ENCODE assay signal across 9 mouse cellular contexts in the genomic region with DNA sequence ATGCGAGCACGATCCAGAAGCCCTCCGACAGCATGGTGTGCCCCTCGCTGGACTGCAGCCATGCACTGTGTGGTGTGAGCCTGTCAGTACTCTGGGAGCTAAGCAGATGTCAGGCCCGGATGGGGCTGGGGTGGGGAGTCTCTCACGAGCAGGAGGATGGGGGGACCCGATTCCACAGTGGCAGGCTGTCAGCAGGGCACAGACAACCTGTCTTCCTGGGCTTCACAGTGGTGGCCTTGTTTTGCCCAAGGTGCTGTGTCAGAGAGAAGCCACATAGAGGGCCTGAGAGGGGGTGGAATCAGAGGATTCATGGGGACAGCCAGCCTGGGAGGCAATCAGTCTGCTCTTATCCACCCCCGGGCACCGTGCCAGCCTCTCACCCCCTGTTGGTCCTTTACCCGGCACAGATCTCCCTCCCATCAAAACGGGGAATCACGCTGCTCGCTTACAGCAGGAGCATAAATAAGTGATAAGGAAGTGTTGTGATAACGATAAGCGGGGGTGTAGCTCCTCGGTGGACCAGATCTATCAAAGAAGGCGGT. TPM values are rescaled to one million over a fixed set of nuclear protein-coding genes. Genes with fewer than 3 reads are reported as not detected.
DNase-seq lines count a peak whose midpoint lies in the region; ATAC-seq and TF ChIP-seq lines count a peak whose summit lies in the region.
"Had no signal": no experiment of that assay in that cellular context is flagged by ENCODE, and none has a peak within 500 bp of the region (broad histone marks: within the 10 kb centered on the region; RNA-seq: fewer than 3 reads in every experiment).

No protein-coding gene starts in this region.

- H3K9me3 ChIP-seq in lung, embryonic 14.5 days (ENCODE audit: low read depth, low read length) = no peaks in the 10 kb centered on the region
- H3K9me3 ChIP-seq in neural tube, embryonic 14.5 days (ENCODE audit: control insufficient read depth, low read length) = no peaks in the 10 kb centered on the region

- 0 out of 2 replicates have a peak, but pooled peaks have one; percentile 18 for ATAC-seq in lung, embryonic 14.5 days (ENCODE audit: insufficient read depth)
- 0 out of 2 replicates have a peak, but pooled peaks have one; percentile 6 for ATAC-seq in frontal cortex, adult (ENCODE audit: low TSS enrichment)
- peak; percentile 72 for ATAC-seq in neural tube, embryonic 14.5 days (ENCODE audit: low read depth)

- H3K27me3 ChIP-seq in lung, embryonic 14.5 days (ENCODE audit: insufficient read depth, low read length) = 0 out of 2 replicates have a peak, but pooled peaks cover 2% of the 10 kb centered on the region
- no peaks in the 10 kb centered on the region for H3K27me3 ChIP-seq in neural tube, embryonic 14.5 days (ENCODE audit: control insufficient read depth, insufficient read depth, low read length)

- 0 out of 2 replicates have a peak, but pooled peaks cover 6% of the 10 kb centered on the region for H3K4me1 ChIP-seq in lung, embryonic 14.5 days (ENCODE audit: insufficient read depth)
- peaks cover 36% of the 10 kb centered on the region for H3K4me1 ChIP-seq in neural tube, embryonic 14.5 days (ENCODE audit: control insufficient read depth, insufficient read depth, low read length)

- 41% methylated on average over 17 of the region's 17 CpGs for WGBS in lung, embryonic 14.5 days
- 44% methylated on average over 17 of the region's 17 CpGs for WGBS in neural tube, embryonic 14.5 days

- DNase-seq in adrenal gland, postnatal 10 days = peak; percentile 27
- no peak for DNase-seq in adrenal gland, adult 8-10 months
- DNase-seq in lung, embryonic 14.5 days = peak; percentile 37
- DNase-seq in lung, adult 18-20 months = no peak
- no peak for DNase-seq in urinary bladder, postnatal 14 days (ENCODE audit: low spot score)
- DNase-seq in urinary bladder, postnatal 4 days (ENCODE audit: low spot score in 2 of 2) = no peak

- H3K27ac ChIP-seq in lung, embryonic 14.5 days (ENCODE audit: low read depth) = no peak overlapping the region
- 0 out of 2 replicates have a peak overlapping the region, but pooled peaks have one; percentile 7 for H3K27ac ChIP-seq in neural tube, embryonic 14.5 days (ENCODE audit: low read depth, low read length)

- no peak overlapping the region for H3K4me3 ChIP-seq in lung, embryonic 14.5 days (ENCODE audit: low read depth, low read length)
- no peak overlapping the region for H3K4me3 ChIP-seq in neural tube, embryonic 14.5 days (ENCODE audit: low read depth, low read length)

- H3K9ac ChIP-seq in lung, embryonic 14.5 days = no peak overlapping the region
- no peak overlapping the region for H3K9ac ChIP-seq in neural tube, embryonic 14.5 days (replicated peaks; ENCODE audit: low read depth, low read length)

- no peak overlapping the region for H3K4me2 ChIP-seq in lung, embryonic 14.5 days
- H3K4me2 ChIP-seq in neural tube, embryonic 14.5 days (ENCODE audit: low read depth, low read length) = no peak overlapping the region

- TF ChIP-seq CTCF in lung, embryonic 14.5 days (IDR thresholded peaks at IDR 0.05; ENCODE audit: low read depth) = no peak

- no peaks in the 10 kb centered on the region for H3K36me3 ChIP-seq in lung, embryonic 14.5 days (ENCODE audit: insufficient read depth)
- H3K36me3 ChIP-seq in neural tube, embryonic 14.5 days (ENCODE audit: control insufficient read depth, insufficient read depth, low read length) = no peaks in the 10 kb centered on the region

RNA-seq across cellular contexts. Expression of a gene that starts 53.2 kb away (rescaled TPM):
- total RNA-seq in adrenal gland, postnatal 10 days (2021) = under 1 TPM in 1 of 2 experiments, not detected in 1; 0.79 TPM
- under 1 TPM; 0.52 to 0.92 (median 0.84) TPM for total RNA-seq in adrenal gland, adult 8-10 months (2022)
- 0.58 and 1.1 TPM in 2 replicates for polyA plus RNA-seq in lung, embryonic 14.5 days (2014; fragmentation: Nextera tagmentation; extraction: Ambion mirVana)
- 1.7 and 2.9 TPM in 2 replicates for polyA plus RNA-seq in neural tube, embryonic 14.5 days (2014; fragmentation: Nextera tagmentation; extraction: Ambion mirVana)
- total RNA-seq: liver, adult 2 months had no signal
- polyA plus RNA-seq: liver, adult 2 months had no signal

Comparison
In these comparisons a context has a peak if more than half of its experiments do, and no peak if none do; other contexts are left out.
1. DNase-seq: peak in adrenal gland, postnatal 10 days (single experiment) and lung, embryonic 14.5 days (single experiment); none in adrenal gland, adult 8-10 months (single experiment), lung, adult 18-20 months (0 of 2), urinary bladder, postnatal 14 days (single experiment) and urinary bladder, postnatal 4 days (0 of 2).
2. ATAC-seq: peak in every context shown above with its lines; median percentile 72 in neural tube, embryonic 14.5 days; 18 in lung, embryonic 14.5 days; 6 in frontal cortex, adult.